Mouse (Mus musculus) hindbrain, embryonic 11.5 days (tissue): ENCODE measurements around the gene Crip1. TPM values are rescaled to one million over a fixed set of nuclear protein-coding genes. Genes with fewer than 3 reads are reported as not detected.
A peak's percentile ranks its signal among the peaks of the same experiment; 100 is the strongest.

Experiments
- ATAC-seq: fragments of 200-750 bp; cut with Nextera tagmentation; 2 replicates; pipeline ENCODE4 v1.8.0; 2017; ENCODE audit warnings: mild to moderate bottlenecking, moderate TSS enrichment, moderate library complexity; ENCODE audit not compliant: low FRiP score
- DNase-seq: peaks from one replicate; pipeline ENCODE4 v3.0.0-alpha.2; 2015; ENCODE audit warnings: low spot score
- H3K27ac ChIP-seq: fragments of 300-500 bp; sonication (generic); 2 replicates; pipeline ENCODE4 v1.5.1; 2014; ENCODE audit warnings: mild to moderate bottlenecking, low read depth, low read length
- H3K27me3 ChIP-seq: fragments of 300-500 bp; sonication (generic); 2 replicates; pipeline ENCODE4 v1.6.1; 2014; ENCODE audit warnings: mild to moderate bottlenecking, low read length, moderate library complexity, mixed read lengths; ENCODE audit not compliant: control insufficient read depth, insufficient read depth
- H3K36me3 ChIP-seq: fragments of 300-500 bp; sonication (generic); 2 replicates; pipeline ENCODE4 v1.6.1; 2014; ENCODE audit warnings: mild to moderate bottlenecking, low read length, moderate library complexity, mixed read lengths; ENCODE audit not compliant: control insufficient read depth, insufficient read depth
- H3K4me1 ChIP-seq: fragments of 300-500 bp; sonication (generic); replicated peaks from 2 replicates; pipeline ENCODE4 v1.6.1; 2014; ENCODE audit warnings: low read length, mixed read lengths; ENCODE audit not compliant: control insufficient read depth, insufficient read depth
- H3K4me2 ChIP-seq: fragments of 300-500 bp; sonication (generic); replicated peaks from 2 replicates; pipeline ENCODE4 v1.6.1; 2014; ENCODE audit warnings: mild to moderate bottlenecking, low read depth, low read length
- H3K4me3 ChIP-seq: fragments of 300-500 bp; sonication (generic); 2 replicates; pipeline ENCODE4 v1.5.1; 2014; ENCODE audit warnings: low read depth, low read length
- H3K9ac ChIP-seq: fragments of 300-500 bp; sonication (generic); 2 replicates; pipeline ENCODE4 v1.6.1; 2014; ENCODE audit warnings: low read depth, low read length
- H3K9me3 ChIP-seq: fragments of 300-500 bp; sonication (generic); 2 replicates; pipeline ENCODE4 v1.6.1; 2016; ENCODE audit warnings: low read length; ENCODE audit not compliant: control insufficient read depth
- WGBS: fragments of 180-500 bp; shearing (Covaris S2); extraction: QIAGEN DNeasy Blood & Tissue Kit; methylation state at CpG from one replicate; pipeline ENCODE4 v1.1.7; 2014; 5-methylcytosine and 5-hydroxymethylcytosine counted together
- polyA plus RNA-seq: library from polyadenylated mRNA; unstranded; fragments of >200 nt; fragmentation: Nextera tagmentation; extraction: Ambion mirVana; gene quantifications from 2 replicates; pipeline ENCODE4 v1.2.1, GENCODE M21; 2014

The Crip1 gene
- polyA plus RNA-seq, 1 experiment from 2014 or later = 84.7 TPM

DNA sequence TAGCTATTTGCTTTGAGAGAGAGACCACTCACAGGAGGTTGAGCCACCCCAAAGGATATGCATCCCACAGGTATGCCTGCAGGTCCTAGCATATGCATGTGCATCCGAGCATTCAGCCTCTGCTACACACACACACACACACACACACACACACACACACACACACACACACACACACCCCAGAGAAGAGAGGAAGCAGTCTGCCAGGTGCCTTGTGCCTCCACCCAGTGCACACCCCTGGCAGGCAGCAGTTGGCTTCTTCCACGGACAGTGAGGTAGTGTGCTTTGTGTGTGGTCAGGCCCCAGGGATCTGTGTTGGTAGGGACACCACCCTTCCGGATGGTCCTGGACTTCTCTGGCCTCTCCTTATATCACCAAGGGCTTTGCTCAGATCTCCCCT is 3.8 kb downstream of the Crip1 start:
- Histone ChIP-seq H3K27me3 (peaks cover 12% of the 10 kb centered on the region; the same call in 1 of the 2 replicates), H3K9ac (no peak overlapping the region), H3K27ac (no peak overlapping the region), H3K9me3 (no peaks in the 10 kb centered on the region), H3K36me3 (no peaks in the 10 kb centered on the region; the same call in 1 of the 2 replicates), H3K4me2 (no peak overlapping the region), H3K4me3 (no peak overlapping the region), H3K4me1 (0 out of 2 replicates have a peak, but pooled peaks cover 4% of the 10 kb centered on the region)
- 89% methylated on average over 3 of the region's 3 CpGs for WGBS
- no peak for ATAC-seq
- DNase-seq = no peak

DNA sequence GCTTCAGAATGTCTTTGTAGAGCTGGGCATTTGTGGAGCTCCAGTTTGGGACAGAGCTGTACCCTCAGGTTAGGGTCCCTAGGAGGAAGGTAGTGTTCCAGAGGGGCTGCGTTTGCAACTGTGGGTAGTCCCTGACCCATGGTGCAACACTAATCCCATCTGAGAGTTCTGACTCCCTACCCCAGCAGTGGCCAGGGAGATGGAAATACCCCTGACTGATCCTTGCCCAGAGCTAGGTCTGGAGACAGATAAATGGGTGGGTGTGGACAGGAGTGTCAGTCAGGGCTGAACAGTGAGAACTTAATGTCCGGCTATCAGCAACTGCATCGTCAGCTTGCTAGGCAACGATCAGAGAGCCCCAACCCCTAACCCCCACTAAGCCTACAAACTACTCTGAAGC is 4.5 kb downstream of the Crip1 start:
- ATAC-seq (no peak), DNase-seq (no peak)
- peaks cover 12% of the 10 kb centered on the region; the same call in 1 of the 2 replicates for H3K27me3 ChIP-seq

DNA sequence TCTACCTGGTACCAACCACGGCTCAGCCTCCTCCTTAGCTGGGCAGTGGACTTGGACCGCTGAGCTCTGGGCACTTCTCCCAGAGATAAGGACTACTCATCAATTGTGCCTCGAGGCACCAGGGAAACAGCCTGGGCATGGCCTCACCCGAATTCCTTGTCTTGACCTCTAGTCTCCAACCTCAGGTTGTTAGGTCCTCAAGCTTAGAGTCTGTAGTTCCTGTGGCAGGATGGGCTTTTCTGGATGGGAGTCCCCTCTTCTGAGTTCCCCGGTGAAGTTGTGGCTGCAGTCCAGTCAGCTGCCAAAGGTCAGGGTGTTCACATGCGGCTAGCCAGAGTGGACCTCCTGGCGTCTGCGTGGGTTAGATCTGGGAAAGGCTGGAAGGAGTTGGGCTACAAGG is 4.9 kb downstream of the Crip1 start:
- Histone ChIP-seq H3K4me1 (0 out of 2 replicates have a peak, but pooled peaks cover 4% of the 10 kb centered on the region), H3K36me3 (no peaks in the 10 kb centered on the region), H3K27ac (no peak overlapping the region), H3K27me3 (peaks cover 12% of the 10 kb centered on the region; the same call in 1 of the 2 replicates), H3K9ac (no peak overlapping the region), H3K4me2 (peak overlapping the region; percentile 73; the same call in 1 of the 2 replicates), H3K9me3 (no peaks in the 10 kb centered on the region), H3K4me3 (no peak overlapping the region)
- DNase-seq = no peak
- no peak for ATAC-seq
- WGBS = 79% methylated on average over 8 of the region's 8 CpGs

More for the DNA sequence above, 4.5 kb downstream of the Crip1 start:
- no peak overlapping the region for H3K27ac ChIP-seq
- H3K4me2 ChIP-seq = no peak overlapping the region
- H3K4me3 ChIP-seq = no peak overlapping the region
- 89% methylated on average over 4 of the region's 4 CpGs for WGBS
- 0 out of 2 replicates have a peak, but pooled peaks cover 4% of the 10 kb centered on the region for H3K4me1 ChIP-seq
- no peaks in the 10 kb centered on the region; the same call in 1 of the 2 replicates for H3K36me3 ChIP-seq
- no peak overlapping the region for H3K9ac ChIP-seq
- no peaks in the 10 kb centered on the region for H3K9me3 ChIP-seq

DNA sequence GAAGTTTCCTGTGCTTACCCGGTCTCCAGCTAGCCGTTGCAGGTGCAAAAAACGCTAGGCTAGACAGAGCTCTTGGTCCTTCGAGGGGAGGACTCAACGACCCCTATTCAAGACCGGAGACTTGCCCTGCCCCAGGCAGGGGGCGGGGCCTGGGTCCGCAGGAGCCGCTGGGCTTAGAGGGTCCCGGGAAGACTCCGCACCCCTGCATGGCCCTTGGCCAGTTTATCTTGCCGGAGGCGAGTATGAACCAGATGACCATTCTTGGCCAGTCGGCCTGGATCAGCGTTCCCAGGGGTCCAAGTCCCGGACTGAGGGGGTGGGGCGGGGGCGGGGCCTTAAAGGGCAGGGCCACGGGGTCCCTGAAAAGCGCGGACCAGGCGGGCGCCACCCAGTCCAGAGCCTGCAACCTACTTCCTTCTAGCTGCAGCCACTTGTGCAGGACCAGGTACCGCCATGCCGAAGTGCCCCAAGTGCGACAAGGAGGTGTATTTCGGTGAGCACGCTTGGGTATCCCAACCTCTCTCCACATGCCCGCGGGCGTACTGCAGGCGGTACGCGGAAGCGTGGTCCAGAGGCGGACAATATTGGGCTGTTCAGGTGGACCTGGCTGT is 5.7 kb downstream of the Crip1 start:
- H3K4me3 ChIP-seq = peak overlapping the region; percentile 32
- ATAC-seq (no peak), DNase-seq (peak; percentile 58)
- no peaks in the 10 kb centered on the region for H3K36me3 ChIP-seq
- WGBS = under 1% methylated on average over 35 of the region's 36 CpGs
- peak overlapping the region; percentile 45; the same call in 1 of the 2 replicates for H3K9ac ChIP-seq
- no peak overlapping the region for H3K27ac ChIP-seq
- no peaks in the 10 kb centered on the region for H3K9me3 ChIP-seq
- H3K27me3 ChIP-seq = peaks cover 12% of the 10 kb centered on the region; the same call in 1 of the 2 replicates
- H3K4me2 ChIP-seq = peak overlapping the region; percentile 73
- H3K4me1 ChIP-seq = 0 out of 2 replicates have a peak, but pooled peaks cover 5% of the 10 kb centered on the region

DNA sequence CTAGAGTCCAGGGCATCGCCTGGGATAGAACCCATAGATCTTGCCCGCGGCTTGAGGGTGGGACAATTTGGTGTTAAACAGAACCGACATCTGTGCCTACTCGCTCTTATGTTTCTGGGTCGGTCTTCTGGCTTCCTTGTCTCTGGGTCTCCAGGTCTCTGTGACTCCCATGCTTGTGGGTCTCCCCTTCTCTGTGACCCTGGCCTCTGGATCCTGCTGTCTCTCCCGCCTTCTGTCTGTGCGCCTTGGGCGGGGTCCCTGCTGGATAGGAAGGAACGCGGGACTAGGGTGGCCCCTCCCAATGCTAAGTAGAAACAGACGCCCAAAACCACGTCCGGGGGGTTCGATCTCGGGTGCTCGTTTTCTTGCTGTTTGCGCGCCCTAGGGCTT is 6.2 kb downstream of the Crip1 start:
- Histone ChIP-seq H3K27me3 (peaks cover 12% of the 10 kb centered on the region; the same call in 1 of the 2 replicates), H3K27ac (no peak overlapping the region), H3K4me2 (peak overlapping the region; percentile 73), H3K9ac (peak overlapping the region; percentile 45; the same call in 1 of the 2 replicates), H3K4me1 (peaks cover 10% of the 10 kb centered on the region; the same call in 1 of the 2 replicates), H3K9me3 (no peaks in the 10 kb centered on the region), H3K4me3 (peak overlapping the region; percentile 32), H3K36me3 (no peaks in the 10 kb centered on the region)
- DNase-seq = no peak
- ATAC-seq = no peak
- 24% methylated on average over 19 of the region's 19 CpGs for WGBS

DNA sequence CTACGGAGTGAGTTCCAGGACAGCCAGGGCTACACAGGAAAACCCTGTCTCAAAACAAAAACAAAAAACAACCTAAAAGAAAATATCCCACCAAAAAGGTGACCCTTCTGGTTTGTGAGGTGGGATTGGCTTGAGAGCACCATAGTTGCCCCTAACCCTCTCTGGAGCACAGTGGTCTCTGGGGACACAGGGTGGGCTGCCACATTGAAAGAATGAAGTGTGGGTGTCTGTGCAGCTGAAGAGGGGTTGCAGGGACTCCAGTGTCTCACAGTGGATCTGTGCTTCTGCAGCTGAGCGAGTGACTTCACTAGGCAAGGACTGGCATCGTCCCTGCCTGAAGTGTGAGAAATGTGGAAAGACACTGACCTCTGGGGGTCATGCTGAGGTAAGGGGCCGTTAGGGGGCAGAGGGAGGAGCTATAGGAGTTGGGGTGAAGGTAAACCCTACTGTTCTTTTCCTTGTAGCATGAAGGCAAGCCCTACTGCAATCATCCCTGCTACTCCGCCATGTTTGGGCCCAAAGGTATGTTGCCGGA is 6.9 kb downstream of the Crip1 start:
- H3K27ac ChIP-seq = no peak overlapping the region
- DNase-seq = no peak
- no peak overlapping the region for H3K4me3 ChIP-seq
- peaks cover 12% of the 10 kb centered on the region; the same call in 1 of the 2 replicates for H3K27me3 ChIP-seq
- no peak overlapping the region for H3K4me2 ChIP-seq
- H3K9me3 ChIP-seq = no peaks in the 10 kb centered on the region
- H3K9ac ChIP-seq = no peak overlapping the region
- 80% methylated on average over 6 of the region's 6 CpGs for WGBS
- no peak for ATAC-seq
- peaks cover 9% of the 10 kb centered on the region; the same call in 1 of the 2 replicates for H3K4me1 ChIP-seq
- no peaks in the 10 kb centered on the region for H3K36me3 ChIP-seq

DNA sequence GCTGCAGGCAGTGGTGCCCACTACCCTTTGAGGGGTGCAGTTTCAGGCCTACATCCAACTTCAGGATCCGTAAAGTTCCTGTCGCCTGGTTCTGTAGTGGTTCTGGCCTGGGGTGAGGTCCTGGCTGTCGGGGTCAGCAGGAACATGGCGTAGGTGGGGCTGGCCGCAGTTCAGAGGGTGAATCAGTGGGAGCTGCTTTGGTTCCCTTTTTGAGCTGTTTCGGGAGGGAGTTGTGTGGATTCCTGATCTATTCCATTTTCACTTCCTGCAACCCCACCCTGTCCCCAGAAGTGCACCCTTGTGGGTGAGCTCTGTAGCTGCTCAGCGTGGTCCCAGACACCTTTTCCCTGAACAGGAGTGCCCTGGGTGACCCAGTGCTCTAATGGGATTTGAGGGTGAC is 7.9 kb downstream of the Crip1 start:
- Histone ChIP-seq H3K27ac (no peak overlapping the region), H3K4me2 (no peak overlapping the region), H3K9me3 (no peaks in the 10 kb centered on the region), H3K4me1 (peaks cover 9% of the 10 kb centered on the region; the same call in 1 of the 2 replicates), H3K4me3 (no peak overlapping the region), H3K9ac (no peak overlapping the region), H3K27me3 (peaks cover 12% of the 10 kb centered on the region; the same call in 1 of the 2 replicates), H3K36me3 (no peaks in the 10 kb centered on the region)
- DNase-seq = no peak
- ATAC-seq = no peak
- WGBS = 94% methylated on average over 7 of the region's 7 CpGs

DNA sequence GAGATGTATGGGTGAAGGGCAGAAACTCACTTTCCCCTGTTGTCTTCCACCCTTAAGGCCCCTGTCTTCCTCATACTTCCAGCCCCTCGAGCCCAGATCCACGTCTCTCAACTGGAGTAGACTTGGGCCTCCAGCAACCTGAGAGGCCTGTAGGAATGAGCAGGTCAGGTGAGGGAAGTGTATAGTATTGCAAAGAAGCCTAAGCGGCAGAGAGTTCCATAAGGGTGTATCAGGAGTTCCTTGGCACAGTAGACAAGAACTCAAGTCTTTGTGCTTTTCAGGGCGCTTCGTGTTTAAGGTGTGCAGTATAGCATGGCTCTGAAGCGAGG is 8.6 kb downstream of the Crip1 start:
- Histone ChIP-seq H3K27ac (no peak overlapping the region), H3K4me3 (no peak overlapping the region), H3K4me1 (peaks cover 9% of the 10 kb centered on the region; the same call in 1 of the 2 replicates), H3K4me2 (peak overlapping the region; percentile 71), H3K9me3 (no peaks in the 10 kb centered on the region), H3K36me3 (no peaks in the 10 kb centered on the region), H3K9ac (no peak overlapping the region), H3K27me3 (peaks cover 12% of the 10 kb centered on the region; the same call in 1 of the 2 replicates)
- ATAC-seq = no peak
- WGBS = 77% methylated on average over 6 of the region's 6 CpGs
- no peak for DNase-seq
